Mouse (Mus musculus) stomach, embryonic 16.5 days (tissue): ENCODE results near the gene Ppme1. TPM values are rescaled to one million over a fixed set of nuclear protein-coding genes. Genes with fewer than 3 reads are reported as not detected.

Experiments
- ATAC-seq: fragments of 200-750 bp; cut with Nextera tagmentation; 2 replicates; pipeline ENCODE4 v1.8.0; 2017; ENCODE audit warnings: moderate number of reproducible peaks, moderate TSS enrichment; ENCODE audit not compliant: insufficient read depth, low FRiP score
- H3K27ac ChIP-seq: fragments of 300-500 bp; sonication (generic); 2 replicates; pipeline ENCODE4 v1.5.1; 2014; ENCODE audit warnings: low read length
- H3K27me3 ChIP-seq: fragments of 300-500 bp; sonication (generic); 2 replicates; pipeline ENCODE4 v1.6.1; 2014; ENCODE audit warnings: low read length, control low read depth, mixed read lengths; ENCODE audit not compliant: control insufficient read depth, insufficient read depth
- H3K36me3 ChIP-seq: fragments of 300-500 bp; sonication (generic); 2 replicates; pipeline ENCODE4 v1.6.1; 2014; ENCODE audit warnings: low read length; ENCODE audit not compliant: control insufficient read depth, insufficient read depth
- H3K4me1 ChIP-seq: fragments of 300-500 bp; sonication (generic); 2 replicates; pipeline ENCODE4 v1.6.1; 2014; ENCODE audit warnings: low read length, control low read depth, mixed read lengths; ENCODE audit not compliant: control insufficient read depth, insufficient read depth
- H3K4me2 ChIP-seq: fragments of 300-500 bp; sonication (generic); 2 replicates; pipeline ENCODE4 v1.6.1; 2014; ENCODE audit warnings: low read depth, low read length, mixed read lengths
- H3K4me3 ChIP-seq: fragments of 300-500 bp; sonication (generic); replicated peaks from 2 replicates; pipeline ENCODE4 v1.5.1; 2014; ENCODE audit warnings: mild to moderate bottlenecking, low read length
- H3K9ac ChIP-seq: fragments of 300-500 bp; sonication (generic); 2 replicates; pipeline ENCODE4 v1.6.1; 2014; ENCODE audit warnings: low read length
- H3K9me3 ChIP-seq: fragments of 300-500 bp; sonication (generic); replicated peaks from 2 replicates; pipeline ENCODE4 v1.6.1; 2016; ENCODE audit warnings: low read length, control low read depth; ENCODE audit not compliant: control insufficient read depth
- WGBS: fragments of 180-500 bp; shearing (Covaris S2); extraction: QIAGEN DNeasy Blood & Tissue Kit; methylation state at CpG from one replicate; pipeline ENCODE4 v1.1.7; 2014; 5-methylcytosine and 5-hydroxymethylcytosine counted together
- polyA plus RNA-seq: library from polyadenylated mRNA; unstranded; fragments of >200 nt; fragmentation: Nextera tagmentation; extraction: Ambion mirVana; gene quantifications from 2 replicates; pipeline ENCODE4 v1.2.1, GENCODE M21; 2015

Gene Ppme1
- polyA plus RNA-seq, 1 experiment from 2014 or later = 42.2 TPM

DNA sequence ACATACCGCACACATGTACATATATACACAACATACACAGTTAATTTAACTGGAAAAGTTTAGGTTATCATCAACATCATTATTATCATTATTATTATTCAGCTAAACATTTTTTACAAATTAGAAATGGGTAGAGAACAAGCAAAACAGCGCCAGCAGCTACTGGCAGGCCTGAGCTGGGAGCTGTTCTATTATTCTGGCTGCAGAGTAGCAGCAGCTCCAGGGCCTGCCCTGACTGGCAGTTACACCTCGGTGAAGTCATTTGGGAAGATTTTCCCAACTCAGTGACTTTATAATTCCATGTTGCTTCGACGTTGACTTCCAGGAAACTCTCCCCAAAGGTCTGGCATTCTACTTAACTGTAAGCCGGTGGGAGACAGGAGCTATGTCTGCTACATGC lies 75.4 kb downstream of the Ppme1 start:
- Histone ChIP-seq H3K9ac (no peak overlapping the region), H3K36me3 (no peaks in the 10 kb centered on the region), H3K27me3 (no peaks in the 10 kb centered on the region), H3K4me3 (no peak overlapping the region), H3K27ac (no peak overlapping the region), H3K4me2 (no peak overlapping the region), H3K4me1 (peaks cover under 1% of the 10 kb centered on the region; the same call in 1 of the 2 replicates), H3K9me3 (no peaks in the 10 kb centered on the region)
- no peak for ATAC-seq
- 80% methylated on average over 6 of the region's 6 CpGs for WGBS

DNA sequence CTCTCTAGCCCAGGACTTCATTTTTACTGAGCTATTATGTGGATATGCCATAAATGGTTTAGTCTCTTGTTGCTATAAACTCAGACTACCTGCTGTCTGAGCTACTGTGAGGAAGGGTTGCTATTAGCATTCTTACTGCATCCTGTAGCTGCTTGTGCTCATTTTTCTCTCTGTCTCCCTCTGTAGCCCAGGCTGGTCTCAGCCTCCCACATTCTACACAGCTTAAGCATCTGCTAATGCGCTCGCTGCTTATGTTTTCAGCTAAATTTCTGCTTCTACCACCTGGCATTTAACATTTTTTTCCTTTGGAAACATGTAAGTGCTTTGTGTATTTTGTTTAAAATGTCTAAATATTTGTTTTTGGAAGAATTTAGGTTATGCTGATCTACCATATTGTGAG lies 76.4 kb downstream of the Ppme1 start:
- H3K27me3 ChIP-seq = no peaks in the 10 kb centered on the region
- 75% methylated on average over 2 of the region's 2 CpGs for WGBS
- no peaks in the 10 kb centered on the region for H3K4me1 ChIP-seq
- H3K9ac ChIP-seq = no peak overlapping the region
- 0 out of 2 replicates have a peak, but pooled peaks cover 3% of the 10 kb centered on the region for H3K9me3 ChIP-seq
- no peak for ATAC-seq
- no peak overlapping the region for H3K4me2 ChIP-seq
- no peak overlapping the region for H3K27ac ChIP-seq
- no peak overlapping the region for H3K4me3 ChIP-seq
- H3K36me3 ChIP-seq = no peaks in the 10 kb centered on the region

DNA sequence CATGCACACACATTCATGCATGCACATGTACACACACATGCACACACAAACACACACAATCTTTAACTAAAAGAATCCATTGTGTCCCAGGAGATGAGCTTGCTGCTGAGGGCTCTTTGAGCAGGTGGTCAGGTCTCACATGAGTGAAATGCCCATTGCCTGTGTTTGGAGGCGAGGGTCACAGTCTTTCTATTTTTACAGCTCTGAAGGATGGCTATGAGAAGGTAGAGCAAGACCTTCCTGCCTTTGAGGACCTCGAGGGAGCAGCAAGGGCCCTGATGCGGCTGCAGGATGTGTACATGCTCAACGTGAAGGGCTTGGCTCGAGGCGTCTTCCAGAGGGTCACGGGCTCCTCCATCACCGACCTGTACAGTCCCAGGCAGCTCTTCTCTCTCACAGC lies 78.6 kb downstream of the Ppme1 start:
- 79% methylated on average over 8 of the region's 8 CpGs for WGBS
- Histone ChIP-seq H3K36me3 (no peaks in the 10 kb centered on the region), H3K27me3 (no peaks in the 10 kb centered on the region), H3K4me1 (peaks cover 8% of the 10 kb centered on the region), H3K27ac (no peak overlapping the region), H3K9ac (no peak overlapping the region), H3K4me2 (no peak overlapping the region), H3K9me3 (0 out of 2 replicates have a peak, but pooled peaks cover 3% of the 10 kb centered on the region), H3K4me3 (no peak overlapping the region)
- no peak for ATAC-seq

DNA sequence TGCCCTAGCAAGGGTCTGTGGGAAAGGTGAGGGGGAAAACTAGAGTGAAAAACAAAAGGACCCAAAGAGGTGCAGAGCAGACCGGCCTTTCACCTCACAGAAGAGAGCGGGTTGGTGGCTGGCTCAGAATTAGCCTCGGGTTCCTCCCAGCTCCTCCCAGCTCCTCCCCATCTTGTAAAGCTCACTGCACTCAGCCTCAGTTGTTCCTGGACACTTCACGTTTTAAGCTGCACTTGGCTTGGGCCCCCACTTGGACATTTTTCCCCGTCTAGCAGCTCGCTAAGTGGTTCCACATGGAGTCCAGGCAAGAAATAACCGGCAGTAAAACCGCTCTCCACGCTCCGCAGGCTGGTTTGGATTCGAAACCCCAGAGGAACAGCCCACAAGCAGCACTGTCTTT lies 83.5 kb downstream of the Ppme1 start:
- WGBS = 25% methylated on average over 11 of the region's 11 CpGs
- peaks cover 4% of the 10 kb centered on the region; the same call in 1 of the 2 replicates for H3K27me3 ChIP-seq
- H3K4me2 ChIP-seq = peak overlapping the region; percentile 47
- H3K27ac ChIP-seq = peak overlapping the region; percentile 89
- 0 out of 2 replicates have a peak, but pooled peaks cover 3% of the 10 kb centered on the region for H3K9me3 ChIP-seq
- no peaks in the 10 kb centered on the region for H3K36me3 ChIP-seq
- H3K9ac ChIP-seq = peak overlapping the region; percentile 50
- peaks cover 17% of the 10 kb centered on the region for H3K4me1 ChIP-seq
- peak; percentile 81; the same call in 1 of the 2 replicates for ATAC-seq
- H3K4me3 ChIP-seq = peak overlapping the region; percentile 21

DNA sequence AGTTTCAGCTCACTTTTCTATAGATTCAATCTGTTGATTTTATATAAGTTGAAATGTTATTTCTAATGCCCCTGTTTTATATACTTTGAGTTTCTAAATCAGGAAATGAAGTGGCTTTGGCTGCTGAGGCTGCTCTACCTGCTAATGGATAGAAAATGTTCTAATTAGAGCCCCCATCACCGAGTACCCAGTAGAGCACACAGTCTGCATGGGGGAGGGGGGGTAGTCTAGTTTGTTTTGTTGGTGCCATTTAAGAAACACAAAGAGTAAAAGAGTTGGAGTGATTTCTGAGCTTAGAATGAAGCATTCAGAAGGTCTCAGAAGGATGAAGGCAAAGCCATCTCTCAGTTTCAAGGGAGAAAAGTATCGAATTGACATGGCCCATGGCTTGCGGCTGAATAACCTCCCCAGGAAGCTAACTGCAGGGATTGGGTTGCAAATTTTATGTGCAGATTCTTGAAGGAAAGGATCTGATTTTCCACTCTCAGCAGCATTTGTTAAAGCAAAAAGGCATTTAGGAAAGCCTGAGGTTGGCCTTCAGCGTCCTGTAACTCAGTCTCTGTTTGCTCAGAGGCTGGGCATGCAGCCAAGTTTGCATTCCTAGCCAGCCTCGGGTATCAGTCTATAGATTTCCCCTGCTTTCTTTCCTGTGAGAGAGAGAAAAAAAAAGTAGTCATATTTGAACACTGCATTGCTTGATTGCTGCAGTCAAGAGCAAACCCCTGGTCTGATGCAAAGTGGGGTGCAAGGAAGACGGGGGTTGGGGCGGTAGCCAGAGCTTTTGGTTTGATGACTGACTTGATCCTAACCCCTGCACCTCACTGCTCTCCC lies 84.1 kb downstream of the Ppme1 start:
- Histone ChIP-seq H3K9ac (peak overlapping the region; percentile 50), H3K4me1 (peaks cover 17% of the 10 kb centered on the region)
- WGBS = 6% methylated on average over 7 of the region's 7 CpGs

DNA sequence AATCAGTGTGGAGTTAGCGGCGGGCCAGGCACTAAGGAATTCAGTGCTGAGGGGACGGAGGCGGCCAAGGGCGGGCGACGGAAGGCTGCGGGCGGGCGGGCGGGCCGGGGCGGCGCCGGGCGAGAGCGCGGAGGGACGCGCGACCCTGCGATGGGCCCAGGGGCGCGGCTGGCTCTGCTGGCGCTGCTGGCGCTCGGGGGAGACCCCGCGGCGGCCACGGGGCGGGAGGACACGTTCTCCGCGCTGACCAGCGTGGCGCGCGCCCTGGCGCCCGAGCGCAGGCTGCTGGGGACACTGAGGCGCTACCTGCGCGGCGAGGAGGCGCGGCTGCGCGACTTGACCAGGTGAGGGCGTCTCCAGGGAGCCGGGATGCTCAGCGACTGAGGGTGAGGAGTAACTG lies 86.7 kb downstream of the Ppme1 start, which contains the start of gene P4ha3:
Gene P4ha3, plus strand, starts transcription at position 138 of the 400 bp plus-strand sequence.
- peak within 1 kb of the TSS; percentile 85 for H3K4me2 ChIP-seq
- H3K4me3 ChIP-seq = peak within 1 kb of the TSS; percentile 50
- no peaks in the 10 kb centered on the region for H3K9me3 ChIP-seq
- WGBS = under 1% methylated on average over 51 of the region's 53 CpGs
- no peak within 1 kb of the TSS for H3K27ac ChIP-seq
- H3K9ac ChIP-seq = peak within 1 kb of the TSS; percentile 74
- peak; percentile 20; the same call in 1 of the 2 replicates for ATAC-seq
- H3K36me3 ChIP-seq = no peaks in the 10 kb centered on the region
- peaks cover 4% of the 10 kb centered on the region; the same call in 1 of the 2 replicates for H3K27me3 ChIP-seq
- peaks cover 17% of the 10 kb centered on the region for H3K4me1 ChIP-seq

More for the DNA sequence above, 84.1 kb downstream of the Ppme1 start:
- Histone ChIP-seq H3K9me3 (0 out of 2 replicates have a peak, but pooled peaks cover 3% of the 10 kb centered on the region), H3K4me2 (peak overlapping the region; percentile 47), H3K27ac (peak overlapping the region; percentile 89), H3K36me3 (no peaks in the 10 kb centered on the region), H3K27me3 (peaks cover 4% of the 10 kb centered on the region; the same call in 1 of the 2 replicates), H3K4me3 (peak overlapping the region; percentile 21)
- peak; percentile 90 for ATAC-seq

DNA sequence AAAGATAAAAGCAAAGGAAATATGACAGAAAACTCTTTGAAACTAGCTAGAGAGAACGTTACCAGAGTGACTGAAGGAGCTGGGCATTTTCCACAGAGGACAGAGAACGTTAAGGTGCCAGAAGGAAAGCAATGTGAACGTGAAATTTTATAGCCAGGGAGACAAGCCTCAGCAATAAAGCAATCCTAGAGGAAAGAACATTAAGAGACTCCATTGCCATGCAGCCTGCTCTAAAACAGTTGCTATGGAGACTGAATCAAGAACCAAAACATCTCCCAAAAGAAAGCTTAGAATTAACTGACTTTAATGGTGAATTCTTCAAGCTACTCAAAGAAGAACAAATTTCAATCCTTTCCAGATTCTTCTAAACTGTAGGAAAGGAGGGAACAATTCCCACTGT lies 88.8 kb downstream of the Ppme1 start:
- Histone ChIP-seq H3K36me3 (no peaks in the 10 kb centered on the region), H3K4me2 (no peak overlapping the region), H3K27ac (no peak overlapping the region), H3K4me3 (no peak overlapping the region), H3K9ac (no peak overlapping the region), H3K27me3 (peaks cover 4% of the 10 kb centered on the region; the same call in 1 of the 2 replicates), H3K4me1 (peaks cover 7% of the 10 kb centered on the region), H3K9me3 (no peaks in the 10 kb centered on the region)
- whole genome bisulfite sequencing = 55% methylated on average over 3 of the region's 3 CpGs
- no peak for ATAC-seq

DNA sequence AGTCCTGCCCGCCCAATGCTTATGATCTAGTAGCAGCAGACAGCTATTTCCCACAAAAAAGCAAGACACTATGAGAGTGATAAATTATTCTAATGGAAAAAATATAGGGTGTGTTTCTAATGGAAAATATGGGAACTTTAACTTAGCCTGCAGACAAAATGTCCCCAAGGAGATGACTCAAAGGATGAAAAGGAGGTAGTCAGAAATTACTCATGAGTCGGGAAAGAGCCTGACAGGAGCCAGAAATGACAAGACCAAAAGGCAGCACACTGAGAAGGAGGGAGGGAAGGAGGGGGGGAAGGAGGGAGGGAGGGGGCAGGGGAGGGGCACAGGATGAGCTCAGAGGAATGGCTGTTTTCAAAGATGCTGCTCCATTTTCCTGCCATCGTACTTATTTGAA lies 90.5 kb downstream of the Ppme1 start:
- Histone ChIP-seq H3K36me3 (no peaks in the 10 kb centered on the region), H3K4me3 (no peak overlapping the region), H3K4me1 (no peaks in the 10 kb centered on the region), H3K27ac (no peak overlapping the region), H3K9me3 (no peaks in the 10 kb centered on the region), H3K9ac (no peak overlapping the region), H3K4me2 (no peak overlapping the region), H3K27me3 (peaks cover 4% of the 10 kb centered on the region; the same call in 1 of the 2 replicates)
- no peak for ATAC-seq
- WGBS = 54% methylated on average over 3 of the region's 3 CpGs

DNA sequence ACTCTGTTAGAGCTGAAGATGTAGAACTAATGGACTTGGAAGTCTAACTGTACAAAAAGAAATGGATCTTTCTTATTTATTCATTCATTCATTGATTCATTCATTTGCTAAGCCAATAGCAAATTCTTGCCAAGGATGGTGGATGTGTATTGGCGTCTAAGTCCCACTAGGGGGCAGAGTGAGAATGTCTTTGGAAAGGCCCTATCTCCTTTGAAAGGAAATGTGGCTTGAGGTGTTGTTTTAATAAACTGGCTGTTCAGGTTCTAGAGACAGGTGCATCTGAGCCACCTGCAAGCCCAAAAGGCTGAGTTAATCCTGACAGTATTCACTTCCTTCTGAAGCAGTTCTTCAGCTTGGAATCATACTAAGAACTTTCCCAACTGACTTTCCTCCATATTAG lies 92.3 kb downstream of the Ppme1 start:
- 0% methylated on average over 1 of the region's 1 CpGs for WGBS
- ATAC-seq = no peak
- no peak overlapping the region for H3K9ac ChIP-seq

More for the DNA sequence above, 92.3 kb downstream of the Ppme1 start:
- H3K27ac ChIP-seq = no peak overlapping the region
- H3K4me3 ChIP-seq = no peak overlapping the region
- peaks cover 4% of the 10 kb centered on the region; the same call in 1 of the 2 replicates for H3K27me3 ChIP-seq
- H3K9me3 ChIP-seq = no peaks in the 10 kb centered on the region
- H3K36me3 ChIP-seq = no peaks in the 10 kb centered on the region
- no peaks in the 10 kb centered on the region for H3K4me1 ChIP-seq
- H3K4me2 ChIP-seq = no peak overlapping the region
